Mouse (Mus musculus): Measurements from ENCODE around the gene Gnao1. TPM values are rescaled to one million over a fixed set of nuclear protein-coding genes. Genes with fewer than 3 reads are reported as not detected.

The Gnao1 gene
- polyA plus RNA-seq, 1 experiment from 2014 or later, result 2.8 TPM

- Histone ChIP-seq H3K4me1 (no peaks in the 10 kb centered on the region), H3K4me2 (replicated peaks) (no peak overlapping the region), H3K36me3 (peaks cover 67% of the 10 kb centered on the region), H3K27ac (no peak overlapping the region), H3K9ac (no peak overlapping the region), H3K27me3 (no peaks in the 10 kb centered on the region), H3K4me3 (no peak overlapping the region), H3K9me3 (no peaks in the 10 kb centered on the region)
- no peak for ATAC-seq (ENCODE audit: low FRiP score, low read depth)
- 88% methylated on average over 2 of the region's 2 CpGs for WGBS
Measured at GRCm38 (mm10) chr8:93998961-93999360, 189.2 kb downstream of the Gnao1 start.

- no peak overlapping the region for H3K4me3 ChIP-seq
- no peak overlapping the region for H3K9ac ChIP-seq
- no peaks in the 10 kb centered on the region for H3K9me3 ChIP-seq
- H3K36me3 ChIP-seq, result peaks cover 46% of the 10 kb centered on the region
- ATAC-seq (ENCODE audit: low FRiP score, low read depth), result no peak
- H3K4me2 ChIP-seq (replicated peaks), result no peak overlapping the region
- WGBS, result 90% methylated on average over 9 of the region's 9 CpGs
- H3K27me3 ChIP-seq, result no peaks in the 10 kb centered on the region
- H3K27ac ChIP-seq, result no peak overlapping the region
- H3K4me1 ChIP-seq, result peaks cover 3% of the 10 kb centered on the region
Measured at GRCm38 (mm10) chr8:94004139-94004538, 194.4 kb downstream of the Gnao1 start.

GRCm38 (mm10) chr8:94009243-94009845, 199.6 kb downstream of the Gnao1 start:
- ATAC-seq (ENCODE audit: low FRiP score, low read depth), result no peak
- H3K36me3 ChIP-seq, result peaks cover 5% of the 10 kb centered on the region
- no peak overlapping the region for H3K4me3 ChIP-seq
- H3K9ac ChIP-seq, result no peak overlapping the region
- H3K9me3 ChIP-seq, result no peaks in the 10 kb centered on the region
- H3K4me1 ChIP-seq, result peaks cover 24% of the 10 kb centered on the region
- H3K27me3 ChIP-seq, result no peaks in the 10 kb centered on the region
- no peak overlapping the region for H3K4me2 ChIP-seq (replicated peaks)
- no peak overlapping the region for H3K27ac ChIP-seq
- 69% methylated on average over 15 of the region's 15 CpGs for WGBS

GRCm38 (mm10) chr8:94010101-94010705, 200.4 kb downstream of the Gnao1 start:
- H3K4me1 ChIP-seq, result peaks cover 24% of the 10 kb centered on the region
- peak overlapping the region; percentile 36 for H3K4me2 ChIP-seq (replicated peaks)
- no peak overlapping the region for H3K27ac ChIP-seq
- no peaks in the 10 kb centered on the region for H3K9me3 ChIP-seq
- ATAC-seq (ENCODE audit: low FRiP score, low read depth), result no peak
- H3K27me3 ChIP-seq, result no peaks in the 10 kb centered on the region
- H3K9ac ChIP-seq, result no peak overlapping the region
- WGBS, result 69% methylated on average over 2 of the region's 2 CpGs
- H3K4me3 ChIP-seq, result no peak overlapping the region
- peaks cover 6% of the 10 kb centered on the region for H3K36me3 ChIP-seq

- Histone ChIP-seq H3K4me3 (peak overlapping the region; percentile 94), H3K27me3 (no peaks in the 10 kb centered on the region), H3K36me3 (peaks cover 6% of the 10 kb centered on the region), H3K9me3 (no peaks in the 10 kb centered on the region), H3K27ac (peak overlapping the region; percentile 92), H3K4me2 (replicated peaks) (peak overlapping the region; percentile 86), H3K9ac (peak overlapping the region; percentile 97), H3K4me1 (peaks cover 24% of the 10 kb centered on the region)
- ATAC-seq (ENCODE audit: low FRiP score, low read depth), result no peak
- WGBS, result 3% methylated on average over 48 of the region's 48 CpGs
Measured at GRCm38 (mm10) chr8:94011076-94012012, 201.6 kb downstream of the Gnao1 start.

- peaks cover 24% of the 10 kb centered on the region for H3K4me1 ChIP-seq
- H3K9ac ChIP-seq, result peak within 1 kb of the TSS; percentile 97
- WGBS, result under 1% methylated on average over 125 of the region's 130 CpGs
- no peaks in the 10 kb centered on the region for H3K27me3 ChIP-seq
- H3K9me3 ChIP-seq, result no peaks in the 10 kb centered on the region
- H3K36me3 ChIP-seq, result peaks cover 6% of the 10 kb centered on the region
- H3K27ac ChIP-seq, result peak within 1 kb of the TSS; percentile 92
- peak; percentile 95 for ATAC-seq (ENCODE audit: low FRiP score, low read depth)
- H3K4me2 ChIP-seq (replicated peaks), result peak within 1 kb of the TSS; percentile 86
- H3K4me3 ChIP-seq, result peak within 1 kb of the TSS; percentile 94
Measured at GRCm38 (mm10) chr8:94012013-94012951, 202.5 kb downstream of the Gnao1 start, which contains the start of gene Amfr. TSS of gene Amfr (minus strand) at chr8:94012842.

GRCm38 (mm10) chr8:94013026-94013612, 203.4 kb downstream of the Gnao1 start:
- peak overlapping the region; percentile 97 for H3K9ac ChIP-seq
- peaks cover 6% of the 10 kb centered on the region for H3K36me3 ChIP-seq
- H3K27me3 ChIP-seq, result no peaks in the 10 kb centered on the region
- no peak for ATAC-seq (ENCODE audit: low FRiP score, low read depth)
- H3K4me1 ChIP-seq, result peaks cover 24% of the 10 kb centered on the region
- 39% methylated on average over 7 of the region's 7 CpGs for WGBS
- peak overlapping the region; percentile 94 for H3K4me3 ChIP-seq
- no peaks in the 10 kb centered on the region for H3K9me3 ChIP-seq
- H3K4me2 ChIP-seq (replicated peaks), result peak overlapping the region; percentile 86
- H3K27ac ChIP-seq, result peak overlapping the region; percentile 92; the same call in 1 of the 2 replicates

Small RNA genes lying within 50 kb of the gene (microRNA-seq; reads per million reads assigned to microRNA genes)
- not detected for gene Gm24159

Other genes starting within 250 kb of the Gnao1 start
- gene Amfr, start 202.9 kb downstream of the Gnao1 start, polyA plus RNA-seq (2015; fragmentation: Nextera tagmentation; extraction: Ambion mirVana), result 41.9 TPM in 2 replicates
- 118 and 122 TPM in 2 replicates for gene Nudt21, start 227.1 kb downstream of the Gnao1 start, polyA plus RNA-seq (2015; fragmentation: Nextera tagmentation; extraction: Ambion mirVana)
- 15.8 and 16.7 TPM in 2 replicates for gene Ogfod1, start 227.2 kb downstream of the Gnao1 start, polyA plus RNA-seq (2015; fragmentation: Nextera tagmentation; extraction: Ambion mirVana)